Mouse (Mus musculus): ENCODE measurements at regions not wholly inside any gene's neighbourhood (a gene's known extent, or its start where the extent isn't known, plus 50 kb on each side); places are given as distances from the start of the nearest gene placed in this dataset.

GRCm38 (mm10) chr9:61666761-61667332 is 247.5 kb downstream of the Rplp1 start:
- TF ChIP-seq HCFC1 (IDR thresholded peaks at IDR 0.05; ENCODE audit: borderline replicate concordance, insufficient read depth, low read length) (no peak), ZNF384 (IDR thresholded peaks at IDR 0.05; ENCODE audit: low read depth, low read length) (no peak), MAFK (IDR thresholded peaks at IDR 0.05; ENCODE audit: insufficient read depth, low read depth, low read length) (no peak), ZC3H11A (IDR thresholded peaks at IDR 0.05; ENCODE audit: borderline replicate concordance, low read depth, low read length) (no peak), CHD2 (IDR thresholded peaks at IDR 0.05; ENCODE audit: low read depth, low read length) (no peak)
